Mouse (Mus musculus) heart, embryonic 11.5 days (tissue): ENCODE measurements around the gene Gm21987. TPM values are rescaled to one million over a fixed set of nuclear protein-coding genes. Genes with fewer than 3 reads are reported as not detected.
"Not testable (repeated sequence)": the region's sequence is repeated elsewhere in the genome, so short reads cannot be mapped to it uniquely, and the experiment has no call there.

Experiments
- ATAC-seq: fragments of 200-750 bp; cut with Nextera tagmentation; replicated peaks from 2 replicates; pipeline ENCODE4 v1.8.0; 2017; ENCODE audit warnings: moderate library complexity; ENCODE audit not compliant: insufficient number of reproducible peaks, low FRiP score, low TSS enrichment
- H3K27ac ChIP-seq: fragments of 300-500 bp; sonication (generic); 2 replicates; pipeline ENCODE4 v1.5.1; 2014; ENCODE audit warnings: mild to moderate bottlenecking, low read depth, low read length
- H3K27me3 ChIP-seq: fragments of 300-500 bp; sonication (generic); 2 replicates; pipeline ENCODE4 v1.6.1; 2014; ENCODE audit warnings: mild to moderate bottlenecking, low read length, mixed read lengths; ENCODE audit not compliant: control insufficient read depth, insufficient read depth
- H3K36me3 ChIP-seq: fragments of 300-500 bp; sonication (generic); 2 replicates; pipeline ENCODE4 v1.6.1; 2014; ENCODE audit warnings: mild to moderate bottlenecking, low read length, moderate library complexity, mixed read lengths; ENCODE audit not compliant: control insufficient read depth, insufficient read depth
- H3K4me1 ChIP-seq: fragments of 300-500 bp; sonication (generic); 2 replicates; pipeline ENCODE4 v1.6.1; 2014; ENCODE audit warnings: low read length; ENCODE audit not compliant: control insufficient read depth, insufficient read depth
- H3K4me2 ChIP-seq: fragments of 300-500 bp; sonication (generic); 2 replicates; pipeline ENCODE4 v1.6.1; 2014; ENCODE audit warnings: mild to moderate bottlenecking, moderate library complexity
- H3K4me3 ChIP-seq: fragments of 300-500 bp; sonication (generic); 2 replicates; pipeline ENCODE4 v1.5.1; 2014; ENCODE audit warnings: low read depth, low read length
- H3K9ac ChIP-seq: fragments of 300-500 bp; sonication (generic); 2 replicates; pipeline ENCODE4 v1.6.1; 2014; ENCODE audit warnings: mild to moderate bottlenecking, low read depth, low read length, moderate library complexity
- H3K9me3 ChIP-seq: fragments of 300-500 bp; sonication (generic); replicated peaks from 2 replicates; pipeline ENCODE4 v1.6.1; 2016; ENCODE audit warnings: low read length; ENCODE audit not compliant: control insufficient read depth
- WGBS: fragments of 180-500 bp; shearing (Covaris S2); extraction: QIAGEN DNeasy Blood & Tissue Kit; methylation state at CpG from one replicate; pipeline ENCODE4 v1.1.7; 2014; ENCODE audit not compliant: insufficient replicate concordance; 5-methylcytosine and 5-hydroxymethylcytosine counted together
- polyA plus RNA-seq: library from polyadenylated mRNA; unstranded; fragments of >200 nt; fragmentation: Nextera tagmentation; extraction: Ambion mirVana; gene quantifications from 2 replicates; pipeline ENCODE4 v1.2.1, GENCODE M21; 2014

Gene Gm21987
- polyA plus RNA-seq, 1 experiment from 2014 or later, result 3.4 TPM

DNA sequence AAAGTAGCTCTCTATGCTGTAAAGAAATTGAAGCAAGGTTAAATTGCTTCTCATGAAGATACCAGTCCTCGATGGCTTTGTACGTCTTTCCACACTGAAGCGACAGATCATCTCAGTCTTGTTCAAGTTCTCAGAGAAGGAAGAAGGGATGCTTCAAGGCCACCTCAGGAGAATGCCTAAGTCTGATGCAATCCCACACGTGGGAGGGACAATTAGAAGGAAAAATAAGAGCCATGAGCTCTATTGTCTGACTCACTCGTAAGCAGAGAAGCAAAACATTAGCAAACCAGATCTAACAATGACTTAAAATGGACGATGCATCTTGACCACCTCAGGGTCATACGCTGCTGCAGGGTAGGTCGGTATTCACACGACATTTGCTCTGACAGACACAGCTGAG is 28.3 kb upstream of the Gm21987 start:
- 75% methylated on average over 9 of the region's 9 CpGs for WGBS
- 0 out of 2 replicates have a peak, but pooled peaks cover 2% of the 10 kb centered on the region for H3K9me3 ChIP-seq
- H3K4me3 ChIP-seq, result no peak overlapping the region
- no peak for ATAC-seq
- no peaks in the 10 kb centered on the region for H3K27me3 ChIP-seq
- no peaks in the 10 kb centered on the region for H3K4me1 ChIP-seq
- no peaks in the 10 kb centered on the region for H3K36me3 ChIP-seq
- no peak overlapping the region for H3K9ac ChIP-seq
- no peak overlapping the region for H3K27ac ChIP-seq
- no peak overlapping the region for H3K4me2 ChIP-seq

- no peaks in the 10 kb centered on the region for H3K27me3 ChIP-seq
- H3K4me1 ChIP-seq, result no peaks in the 10 kb centered on the region
- H3K9me3 ChIP-seq, result 0 out of 2 replicates have a peak, but pooled peaks cover 2% of the 10 kb centered on the region
- no peaks in the 10 kb centered on the region for H3K36me3 ChIP-seq
- no peak overlapping the region for H3K9ac ChIP-seq
- no peak overlapping the region for H3K27ac ChIP-seq
- H3K4me2 ChIP-seq, result no peak overlapping the region
- WGBS, result 81% methylated on average over 4 of the region's 4 CpGs
- H3K4me3 ChIP-seq, result no peak overlapping the region
- no peak for ATAC-seq
Observed at GRCm38 (mm10) chr16:38319087-38319486, 27.8 kb upstream of the Gm21987 start.

- no peak overlapping the region for H3K4me3 ChIP-seq
- 25% methylated on average over 17 of the region's 17 CpGs for WGBS
Observed at GRCm38 (mm10) chr16:38321452-38321935, 25.3 kb upstream of the Gm21987 start.

GRCm38 (mm10) chr16:38324311-38324710 is 22.5 kb upstream of the Gm21987 start:
- H3K36me3 ChIP-seq, result no peaks in the 10 kb centered on the region
- H3K4me2 ChIP-seq, result no peak overlapping the region
- H3K4me3 ChIP-seq, result no peak overlapping the region
- H3K9ac ChIP-seq, result no peak overlapping the region
- ATAC-seq, result no peak
- H3K9me3 ChIP-seq, result no peaks in the 10 kb centered on the region
- no peaks in the 10 kb centered on the region for H3K4me1 ChIP-seq
- 83% methylated on average over 15 of the region's 15 CpGs for WGBS
- no peak overlapping the region for H3K27ac ChIP-seq
- H3K27me3 ChIP-seq, result no peaks in the 10 kb centered on the region

More at GRCm38 (mm10) chr16:38321452-38321935, 25.3 kb upstream of the Gm21987 start:
- no peak overlapping the region for H3K9ac ChIP-seq
- ATAC-seq, result no peak
- H3K36me3 ChIP-seq, result no peaks in the 10 kb centered on the region
- no peak overlapping the region for H3K27ac ChIP-seq
- H3K27me3 ChIP-seq, result no peaks in the 10 kb centered on the region
- H3K9me3 ChIP-seq, result no peaks in the 10 kb centered on the region
- peak overlapping the region; percentile 49 for H3K4me2 ChIP-seq
- H3K4me1 ChIP-seq, result no peaks in the 10 kb centered on the region

DNA sequence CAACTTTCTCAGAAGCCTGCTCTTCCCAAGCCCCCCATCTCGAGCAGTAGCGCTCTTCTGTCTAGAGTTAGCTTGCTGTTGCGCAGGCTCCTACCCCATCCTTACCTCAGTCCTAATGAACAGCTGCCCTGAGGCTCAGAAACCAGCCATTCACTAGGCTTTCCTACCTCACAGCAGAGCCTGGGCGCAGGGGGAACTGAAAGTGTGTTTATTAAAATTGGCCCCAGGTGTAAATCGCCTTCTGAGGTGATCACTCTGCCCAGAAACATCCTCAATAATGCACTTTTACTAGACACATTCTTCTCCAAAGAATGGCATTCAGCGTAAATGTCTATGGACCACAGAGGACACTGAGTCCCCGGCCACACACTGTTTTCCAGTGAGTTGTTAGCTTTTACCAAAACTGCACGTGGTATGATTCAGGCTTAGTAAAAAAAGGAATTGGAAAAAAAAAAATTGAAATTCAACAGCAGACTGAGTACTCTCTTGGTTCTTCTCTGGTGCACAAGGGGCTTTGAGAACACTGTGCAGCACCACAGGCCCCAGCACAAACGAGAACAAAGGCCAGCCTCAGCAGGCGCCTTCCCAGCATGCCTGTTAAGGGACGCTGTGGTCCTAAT is 20.0 kb upstream of the Gm21987 start:
- Histone ChIP-seq H3K4me2 (no peak overlapping the region), H3K4me3 (no peak overlapping the region), H3K27ac (no peak overlapping the region), H3K27me3 (no peaks in the 10 kb centered on the region), H3K36me3 (no peaks in the 10 kb centered on the region), H3K4me1 (no peaks in the 10 kb centered on the region), H3K9ac (no peak overlapping the region), H3K9me3 (no peaks in the 10 kb centered on the region)
- WGBS, result 80% methylated on average over 11 of the region's 11 CpGs
- no peak for ATAC-seq

- Histone ChIP-seq H3K4me1 (no peaks in the 10 kb centered on the region), H3K27me3 (no peaks in the 10 kb centered on the region), H3K36me3 (no peaks in the 10 kb centered on the region), H3K27ac (no peak overlapping the region), H3K4me3 (no peak overlapping the region), H3K9ac (no peak overlapping the region), H3K4me2 (no peak overlapping the region), H3K9me3 (no peaks in the 10 kb centered on the region)
- ATAC-seq, result no peak
- 79% methylated on average over 3 of the region's 3 CpGs for WGBS
Observed at GRCm38 (mm10) chr16:38329340-38329739, 17.5 kb upstream of the Gm21987 start.

DNA sequence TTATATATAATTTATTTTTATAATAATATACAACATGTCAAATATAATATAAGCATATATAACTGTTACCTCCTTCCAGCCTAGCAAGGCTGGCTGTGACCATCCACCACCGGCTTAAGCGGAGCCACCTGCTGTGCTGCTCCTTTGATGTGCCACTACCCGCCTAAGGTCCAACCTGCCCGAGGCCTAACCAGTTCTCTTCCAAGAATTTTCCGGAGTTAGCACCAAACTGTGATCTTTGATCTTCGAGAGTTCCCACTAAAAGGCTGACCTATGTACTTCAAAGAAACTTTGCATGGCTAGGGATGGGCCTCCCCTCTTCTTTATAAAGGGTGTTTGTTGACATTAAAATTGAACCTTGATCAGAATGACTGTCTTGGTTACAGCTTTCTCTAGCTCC is 12.4 kb upstream of the Gm21987 start:
- no peak overlapping the region for H3K9ac ChIP-seq
- no peaks in the 10 kb centered on the region for H3K4me1 ChIP-seq
- H3K27me3 ChIP-seq, result no peaks in the 10 kb centered on the region
- H3K4me3 ChIP-seq, result no peak overlapping the region
- H3K36me3 ChIP-seq, result no peaks in the 10 kb centered on the region
- H3K27ac ChIP-seq, result no peak overlapping the region
- no peak overlapping the region for H3K4me2 ChIP-seq
- no peak for ATAC-seq
- 40% methylated on average over 6 of the region's 6 CpGs for WGBS
- no peaks in the 10 kb centered on the region for H3K9me3 ChIP-seq

DNA sequence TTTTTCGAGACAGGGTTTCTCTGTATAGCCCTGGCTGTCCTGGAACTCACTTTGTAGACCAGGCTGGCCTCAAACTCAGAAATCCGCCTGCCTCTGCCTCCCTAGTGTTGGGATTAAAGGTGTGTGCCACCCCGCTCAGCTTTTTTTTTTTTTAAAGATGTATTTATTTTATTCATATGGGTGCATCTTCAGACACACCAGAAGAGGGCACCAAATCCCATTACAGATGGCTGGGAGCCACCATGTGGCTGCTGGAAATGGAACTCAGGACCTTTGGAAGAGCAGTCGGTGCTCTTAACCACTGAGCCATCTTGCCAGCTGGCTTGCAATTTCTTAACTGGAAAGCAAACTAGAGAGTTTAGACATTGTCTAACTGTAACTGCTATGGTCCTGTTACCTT is 8.8 kb upstream of the Gm21987 start:
- not testable (repeated sequence) for H3K4me3 ChIP-seq, H3K27ac ChIP-seq, H3K4me2 ChIP-seq, H3K9ac ChIP-seq, H3K4me1 ChIP-seq, H3K27me3 ChIP-seq, ATAC-seq, H3K36me3 ChIP-seq, H3K9me3 ChIP-seq
- 74% methylated on average over 4 of the region's 4 CpGs for WGBS
